Mouse (Mus musculus): Measurements from ENCODE around the gene Msn. TPM values are rescaled to one million over a fixed set of nuclear protein-coding genes. Genes with fewer than 3 reads are reported as not detected.
"Not testable (repeated sequence)": the region's sequence is repeated elsewhere in the genome, so short reads cannot be mapped to it uniquely, and the experiment has no call there.

The Msn gene
- polyA plus RNA-seq, 1 experiment, result 127 TPM

DNA sequence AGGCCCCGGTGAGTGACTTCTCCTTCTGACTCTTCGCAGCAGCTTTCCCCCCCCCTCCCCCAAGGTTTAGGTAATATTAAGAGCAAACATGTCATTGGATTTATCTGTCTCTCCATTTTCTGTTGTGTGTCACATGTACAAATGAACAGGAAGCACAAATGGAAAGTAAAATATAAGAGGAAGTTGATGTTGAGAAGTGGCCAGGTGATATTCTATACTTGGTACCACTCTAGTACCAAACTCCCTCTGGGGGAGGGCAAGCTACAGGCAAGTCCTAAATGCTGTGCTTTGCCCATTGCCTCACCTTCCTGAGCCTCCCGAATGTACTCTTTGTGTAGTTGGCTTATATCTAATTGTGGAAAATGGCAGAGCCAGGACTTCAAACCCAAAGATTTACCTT is 62.1 kb downstream of the Msn start:
- Histone ChIP-seq H3K4me3 (ENCODE audit: low read depth, low read length) (no peak overlapping the region), H3K36me3 (ENCODE audit: control insufficient read depth, insufficient read depth, low read length, poor library complexity, severe bottlenecking) (no peaks in the 10 kb centered on the region), H3K27ac (ENCODE audit: insufficient read depth, low read length) (no peak overlapping the region), H3K4me1 (ENCODE audit: control insufficient read depth, insufficient read depth, low read length) (no peaks in the 10 kb centered on the region), H3K27me3 (ENCODE audit: control insufficient read depth, insufficient read depth, low read length, poor library complexity, severe bottlenecking) (no peaks in the 10 kb centered on the region), H3K9me3 (replicated peaks; ENCODE audit: control insufficient read depth, insufficient read depth, low read length, poor library complexity, severe bottlenecking) (no peaks in the 10 kb centered on the region), H3K9ac (ENCODE audit: low read depth, poor library complexity, severe bottlenecking) (no peak overlapping the region)
- TF ChIP-seq POLR2A (IDR thresholded peaks at IDR 0.05; ENCODE audit: insufficient read depth, low read length) (no peak), CTCF (IDR thresholded peaks at IDR 0.05; ENCODE audit: low read depth, low read length) (no peak), EP300 (IDR thresholded peaks at IDR 0.05; ENCODE audit: insufficient read depth, low read depth, low read length) (no peak)

DNA sequence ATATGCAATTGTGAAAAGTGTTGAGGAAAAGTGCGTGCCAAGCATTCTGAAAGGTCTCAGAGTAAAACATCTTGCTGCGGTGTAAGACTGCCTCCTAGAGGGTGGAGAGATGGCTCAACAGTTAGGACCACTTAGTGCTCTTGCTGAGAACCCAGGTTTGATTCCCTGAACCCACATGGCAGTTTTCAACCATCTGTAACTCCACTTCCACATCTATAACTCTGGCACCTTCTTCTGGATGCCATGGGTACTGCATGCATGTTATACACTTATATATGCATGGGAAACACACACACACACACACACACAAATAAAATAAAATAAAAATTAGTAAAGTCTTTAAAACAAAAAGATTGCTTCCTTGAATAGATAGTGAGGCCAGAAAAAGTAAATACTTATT is 66.7 kb downstream of the Msn start:
- no peaks in the 10 kb centered on the region for H3K27me3 ChIP-seq (ENCODE audit: control insufficient read depth, insufficient read depth, low read length, poor library complexity, severe bottlenecking)
- H3K27ac ChIP-seq (ENCODE audit: insufficient read depth, low read length), result no peak overlapping the region
- no peaks in the 10 kb centered on the region for H3K36me3 ChIP-seq (ENCODE audit: control insufficient read depth, insufficient read depth, low read length, poor library complexity, severe bottlenecking)
- H3K4me3 ChIP-seq (ENCODE audit: low read depth, low read length), result no peak overlapping the region
- no peak overlapping the region for H3K9ac ChIP-seq (ENCODE audit: low read depth, poor library complexity, severe bottlenecking)
- no peaks in the 10 kb centered on the region for H3K9me3 ChIP-seq (replicated peaks; ENCODE audit: control insufficient read depth, insufficient read depth, low read length, poor library complexity, severe bottlenecking)
- TF ChIP-seq POLR2A (IDR thresholded peaks at IDR 0.05; ENCODE audit: insufficient read depth, low read length) (no peak), EP300 (IDR thresholded peaks at IDR 0.05; ENCODE audit: insufficient read depth, low read depth, low read length) (no peak), CTCF (IDR thresholded peaks at IDR 0.05; ENCODE audit: low read depth, low read length) (no peak)
- no peaks in the 10 kb centered on the region for H3K4me1 ChIP-seq (ENCODE audit: control insufficient read depth, insufficient read depth, low read length)

DNA sequence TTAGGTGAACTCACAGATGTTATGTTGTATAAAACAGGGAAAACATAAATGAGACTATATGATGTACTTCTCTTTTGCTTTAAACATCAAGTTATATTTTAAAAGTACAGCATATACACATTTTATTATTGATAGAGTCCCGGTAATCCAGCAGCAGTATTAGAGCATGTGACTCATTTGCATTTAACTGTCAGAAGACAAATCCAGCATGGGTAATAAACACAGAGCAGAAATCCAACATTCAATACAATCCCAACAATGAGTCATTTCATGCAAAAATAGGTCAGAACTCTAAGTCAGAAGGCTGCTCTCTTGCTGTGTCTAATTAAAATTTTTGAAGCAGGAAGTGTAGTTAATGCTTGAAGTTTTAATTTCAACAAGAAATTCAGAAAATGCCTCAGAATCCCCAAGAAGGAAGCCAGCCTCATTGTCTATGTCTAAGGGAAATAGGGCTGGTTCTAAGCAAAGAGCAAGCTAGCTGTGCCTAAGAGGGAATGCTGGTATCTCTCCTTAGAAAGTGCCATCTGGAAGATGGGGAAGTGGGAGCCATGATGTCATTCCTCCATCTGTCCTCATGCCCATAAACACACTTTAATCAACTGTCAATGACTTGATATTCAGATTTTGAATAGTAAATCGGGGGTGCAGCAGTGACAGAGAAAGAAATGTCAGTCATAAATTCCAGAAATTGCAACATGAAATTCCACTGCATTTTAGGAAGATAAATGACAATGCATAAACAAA is 76.0 kb downstream of the Msn start:
- H3K9ac ChIP-seq (ENCODE audit: low read depth, poor library complexity, severe bottlenecking), result no peak overlapping the region
- H3K36me3 ChIP-seq (ENCODE audit: control insufficient read depth, insufficient read depth, low read length, poor library complexity, severe bottlenecking), result no peaks in the 10 kb centered on the region
- TF ChIP-seq POLR2A (IDR thresholded peaks at IDR 0.05; ENCODE audit: insufficient read depth, low read length), result no peak
- no peaks in the 10 kb centered on the region for H3K9me3 ChIP-seq (replicated peaks; ENCODE audit: control insufficient read depth, insufficient read depth, low read length, poor library complexity, severe bottlenecking)
- H3K4me1 ChIP-seq (ENCODE audit: control insufficient read depth, insufficient read depth, low read length), result no peaks in the 10 kb centered on the region
- no peak overlapping the region for H3K4me3 ChIP-seq (ENCODE audit: low read depth, low read length)
- H3K27ac ChIP-seq (ENCODE audit: insufficient read depth, low read length), result no peak overlapping the region
- no peaks in the 10 kb centered on the region for H3K27me3 ChIP-seq (ENCODE audit: control insufficient read depth, insufficient read depth, low read length, poor library complexity, severe bottlenecking)

DNA sequence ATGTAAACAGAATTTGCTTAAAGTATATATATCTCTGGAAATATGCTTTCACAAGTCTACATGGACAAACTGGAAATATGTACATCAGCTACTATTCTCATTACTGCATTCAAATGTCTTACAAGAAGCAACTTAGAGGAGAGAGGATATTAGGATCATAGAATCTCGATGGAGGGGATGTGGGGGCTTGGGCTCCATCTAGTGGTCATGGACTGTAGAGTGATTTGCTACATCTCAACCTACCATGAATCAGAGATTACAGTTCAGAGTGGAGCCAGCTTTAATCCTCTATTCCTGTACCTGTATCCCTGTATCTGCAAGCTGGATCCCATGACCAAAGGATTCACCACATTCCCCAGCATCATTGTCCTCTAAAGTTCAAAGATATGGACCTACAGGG is 82.6 kb downstream of the Msn start:
- Histone ChIP-seq H3K9ac (ENCODE audit: low read depth, poor library complexity, severe bottlenecking) (no peak overlapping the region), H3K27me3 (ENCODE audit: control insufficient read depth, insufficient read depth, low read length, poor library complexity, severe bottlenecking) (no peaks in the 10 kb centered on the region), H3K9me3 (replicated peaks; ENCODE audit: control insufficient read depth, insufficient read depth, low read length, poor library complexity, severe bottlenecking) (no peaks in the 10 kb centered on the region), H3K4me1 (ENCODE audit: control insufficient read depth, insufficient read depth, low read length) (no peaks in the 10 kb centered on the region), H3K27ac (ENCODE audit: insufficient read depth, low read length) (no peak overlapping the region), H3K4me3 (ENCODE audit: low read depth, low read length) (no peak overlapping the region), H3K36me3 (ENCODE audit: control insufficient read depth, insufficient read depth, low read length, poor library complexity, severe bottlenecking) (no peaks in the 10 kb centered on the region)
- TF ChIP-seq EP300 (IDR thresholded peaks at IDR 0.05; ENCODE audit: insufficient read depth, low read depth, low read length) (no peak), CTCF (IDR thresholded peaks at IDR 0.05; ENCODE audit: low read depth, low read length) (no peak), POLR2A (IDR thresholded peaks at IDR 0.05; ENCODE audit: insufficient read depth, low read length) (no peak)

DNA sequence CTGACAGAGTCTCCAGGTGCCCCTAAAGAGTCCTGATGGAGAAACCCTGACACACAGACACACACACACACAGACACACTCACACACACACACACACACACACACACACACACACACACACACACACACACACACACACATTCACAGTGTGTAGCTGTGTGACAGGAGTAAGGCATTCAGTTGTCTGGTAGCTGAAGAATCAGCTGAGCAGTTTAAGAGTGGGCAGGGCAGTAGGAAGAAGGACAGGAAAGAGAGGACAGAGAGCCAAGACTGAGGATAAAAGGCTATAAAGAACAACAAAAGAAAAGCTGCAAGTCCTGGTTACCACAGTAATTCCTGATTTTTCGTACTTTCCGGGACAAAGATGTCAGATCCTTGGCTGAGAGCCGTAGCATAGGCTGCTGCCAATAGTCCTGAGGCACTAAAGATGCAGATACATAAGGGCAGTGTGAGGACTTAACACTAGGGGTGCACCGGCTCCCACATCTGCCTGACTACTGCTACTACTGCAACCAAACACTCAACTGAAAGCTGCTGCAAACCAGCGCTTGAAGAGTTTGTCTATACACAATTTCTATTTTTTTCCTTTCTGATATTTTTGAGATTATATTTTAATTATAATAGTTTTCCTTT is 88.4 kb downstream of the Msn start:
- TF ChIP-seq EP300 (IDR thresholded peaks at IDR 0.05; ENCODE audit: insufficient read depth, low read depth, low read length) (no peak), POLR2A (IDR thresholded peaks at IDR 0.05; ENCODE audit: insufficient read depth, low read length) (no peak), CTCF (IDR thresholded peaks at IDR 0.05; ENCODE audit: low read depth, low read length) (no peak)
- H3K9ac ChIP-seq (ENCODE audit: low read depth, poor library complexity, severe bottlenecking), result no peak overlapping the region

DNA sequence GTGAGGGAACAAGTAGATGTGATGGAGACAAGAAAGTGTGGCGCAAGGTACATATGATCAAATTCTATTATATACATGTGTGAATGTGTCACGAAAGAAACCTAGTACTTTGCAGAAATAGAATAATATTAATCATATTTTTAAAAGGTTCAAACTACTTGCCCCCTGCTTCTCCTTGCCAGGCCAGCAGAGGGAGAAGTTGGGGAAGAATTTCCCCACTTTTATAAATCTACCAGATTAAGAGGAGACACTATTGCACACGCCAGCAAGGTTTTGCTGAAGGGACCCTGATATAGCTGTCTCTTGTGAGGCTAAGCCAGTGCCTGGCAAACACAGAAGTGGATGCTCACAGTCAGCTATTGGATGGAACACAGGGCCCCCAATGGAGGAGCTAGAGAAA is 109.3 kb downstream of the Msn start:
- not testable (repeated sequence) for H3K4me3 ChIP-seq (ENCODE audit: low read depth, low read length); H3K9me3 ChIP-seq (replicated peaks; ENCODE audit: control insufficient read depth, insufficient read depth, low read length, poor library complexity, severe bottlenecking); H3K9ac ChIP-seq (ENCODE audit: low read depth, poor library complexity, severe bottlenecking); H3K27ac ChIP-seq (ENCODE audit: insufficient read depth, low read length); H3K27me3 ChIP-seq (ENCODE audit: control insufficient read depth, insufficient read depth, low read length, poor library complexity, severe bottlenecking); H3K36me3 ChIP-seq (ENCODE audit: control insufficient read depth, insufficient read depth, low read length, poor library complexity, severe bottlenecking); H3K4me1 ChIP-seq (ENCODE audit: control insufficient read depth, insufficient read depth, low read length)

More for the DNA sequence above, 88.4 kb downstream of the Msn start:
- Histone ChIP-seq H3K4me3 (ENCODE audit: low read depth, low read length) (no peak overlapping the region), H3K27me3 (ENCODE audit: control insufficient read depth, insufficient read depth, low read length, poor library complexity, severe bottlenecking) (no peaks in the 10 kb centered on the region), H3K36me3 (ENCODE audit: control insufficient read depth, insufficient read depth, low read length, poor library complexity, severe bottlenecking) (no peaks in the 10 kb centered on the region), H3K9me3 (replicated peaks; ENCODE audit: control insufficient read depth, insufficient read depth, low read length, poor library complexity, severe bottlenecking) (no peaks in the 10 kb centered on the region), H3K27ac (ENCODE audit: insufficient read depth, low read length) (no peak overlapping the region), H3K4me1 (ENCODE audit: control insufficient read depth, insufficient read depth, low read length) (no peaks in the 10 kb centered on the region)
